Mouse (Mus musculus) urinary bladder, postnatal 10 days (tissue): Measurements from ENCODE around the gene Csnka2ip.

Source experiments
- DNase-seq: peaks from one replicate; pipeline ENCODE4 v3.0.0; 2022; ENCODE audit warnings: low spot score

Csnka2ip gene

DNA sequence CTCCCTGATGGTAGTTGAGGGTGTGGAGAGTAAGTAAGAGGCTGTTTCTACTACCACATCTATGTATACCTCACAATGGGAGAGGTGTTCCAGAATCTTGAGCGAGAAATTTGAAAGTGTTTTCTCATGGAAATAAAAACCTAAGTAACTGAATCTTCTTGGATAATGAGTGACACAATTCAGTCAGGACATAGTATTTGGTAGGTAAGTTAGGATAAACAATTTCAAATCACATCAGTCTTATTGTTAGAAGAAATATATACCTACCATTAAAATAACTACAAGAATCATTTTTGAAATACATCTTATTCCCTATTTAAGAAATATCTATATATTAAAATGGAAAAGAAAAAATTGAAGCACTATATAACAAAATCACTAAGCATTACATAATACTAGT lies at the start of gene Csnka2ip:
Gene Csnka2ip, minus strand, starts transcription at position 101 of the 400 bp plus-strand sequence.
- DNase-seq: no peak

DNA sequence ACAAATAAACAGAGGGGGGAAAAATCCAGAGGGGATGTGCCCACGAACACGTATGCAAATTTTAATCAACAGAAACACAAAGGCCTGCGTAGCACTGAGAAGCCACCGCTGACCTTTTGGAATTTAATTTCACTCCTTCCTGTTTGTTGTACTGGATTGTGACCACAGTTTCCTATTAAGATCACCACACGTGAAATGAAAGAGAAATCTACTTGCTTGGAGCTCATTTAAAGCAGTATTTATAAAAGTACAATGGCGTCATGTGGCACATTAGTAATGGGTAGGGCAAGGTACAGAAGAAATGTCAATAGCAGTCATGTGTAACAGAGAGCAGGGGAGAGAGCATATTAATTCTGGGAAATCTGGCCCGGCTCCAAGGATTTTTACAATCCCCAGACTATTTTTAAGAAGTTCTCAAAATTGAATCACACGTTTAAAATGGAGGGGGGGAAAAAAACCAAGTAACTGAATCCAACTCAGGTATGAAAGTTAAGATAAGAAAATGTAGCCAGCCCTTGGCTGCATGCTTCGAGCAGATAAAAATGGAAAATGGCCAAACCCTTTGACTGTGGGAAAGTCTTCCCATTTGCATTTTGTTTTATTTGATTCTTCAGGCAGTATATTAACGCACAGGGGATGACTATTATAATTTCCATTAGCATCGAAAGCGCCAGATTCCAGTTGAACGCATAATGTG lies 47.5 kb upstream of the Csnka2ip start:
- DNase-seq: no peak

DNA sequence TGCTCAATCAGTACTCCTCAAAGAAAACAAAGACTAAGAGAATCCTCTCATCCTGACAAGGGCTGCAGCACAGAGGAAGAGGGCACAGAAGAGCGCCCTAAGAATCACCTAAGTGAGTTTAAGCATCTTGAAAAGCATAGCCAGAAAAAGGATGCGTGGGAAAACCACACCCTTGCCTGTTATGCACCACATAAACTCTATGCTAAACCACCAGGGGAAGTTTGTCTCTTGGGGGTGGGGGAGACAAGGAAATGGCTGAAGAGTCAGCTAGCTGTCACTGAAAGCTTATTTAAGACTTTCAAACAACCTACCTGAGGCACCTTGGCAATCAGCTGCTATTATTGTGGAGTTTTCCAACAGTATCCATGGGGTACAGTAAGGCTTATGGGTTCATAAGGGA lies 45.6 kb upstream of the Csnka2ip start:
- no peak for DNase-seq

DNA sequence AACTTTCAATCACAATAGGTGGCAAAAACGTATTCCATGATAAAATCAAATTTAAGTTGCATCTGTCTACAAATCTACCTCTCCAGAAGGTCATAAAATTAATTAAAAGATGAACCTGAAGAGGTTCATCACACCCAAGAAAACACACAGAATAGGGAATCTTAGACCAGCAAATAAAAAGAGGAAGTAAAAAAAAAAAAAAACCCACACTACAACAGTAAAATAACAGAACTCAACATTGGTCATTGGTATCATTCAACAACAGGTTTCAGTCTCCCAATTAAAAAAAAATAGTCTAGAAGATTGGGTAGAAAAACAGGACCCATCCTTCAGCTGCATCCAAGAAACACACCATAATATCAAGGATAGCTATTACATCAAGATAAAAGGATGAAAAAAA lies 32.9 kb upstream of the Csnka2ip start:
- no peak for DNase-seq

DNA sequence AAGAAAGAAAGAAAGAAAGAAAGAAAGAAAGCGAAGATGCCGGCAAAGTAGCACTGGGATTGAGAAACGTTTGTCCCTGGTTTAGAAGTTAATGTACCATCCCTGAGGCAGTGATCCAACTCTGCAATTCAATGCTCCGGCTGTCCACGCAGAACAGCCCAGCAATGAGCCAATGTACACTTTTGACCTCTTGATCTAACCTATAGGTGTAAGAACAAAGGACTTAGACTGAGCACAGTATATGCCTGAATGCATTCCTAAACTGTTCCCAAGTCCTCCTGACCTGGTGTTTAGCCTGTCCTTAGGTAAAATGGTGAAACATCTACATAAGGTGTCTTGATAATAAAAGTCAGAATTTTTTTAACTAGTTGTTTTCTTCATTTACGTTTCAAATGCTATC lies 17.9 kb upstream of the Csnka2ip start:
- no peak for DNase-seq

DNA sequence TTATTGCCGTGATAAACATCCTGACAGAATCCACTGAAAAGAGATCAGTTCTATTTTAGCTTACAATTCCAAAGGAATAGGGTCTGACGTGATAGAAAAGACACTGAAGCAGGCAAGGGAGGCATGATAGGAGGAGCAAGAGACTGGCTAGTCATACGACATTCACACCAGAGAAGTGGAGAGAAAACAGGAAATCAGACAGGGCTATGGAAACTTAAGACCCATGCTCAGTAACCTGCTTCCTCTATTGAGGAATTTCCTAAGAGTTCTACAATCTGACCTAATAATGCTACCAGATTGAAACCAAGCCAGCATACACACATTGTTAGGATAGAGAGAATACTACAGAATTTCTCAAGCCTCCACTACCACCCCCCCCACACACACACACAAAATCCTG lies 12.4 kb upstream of the Csnka2ip start:
- DNase-seq: no peak

DNA sequence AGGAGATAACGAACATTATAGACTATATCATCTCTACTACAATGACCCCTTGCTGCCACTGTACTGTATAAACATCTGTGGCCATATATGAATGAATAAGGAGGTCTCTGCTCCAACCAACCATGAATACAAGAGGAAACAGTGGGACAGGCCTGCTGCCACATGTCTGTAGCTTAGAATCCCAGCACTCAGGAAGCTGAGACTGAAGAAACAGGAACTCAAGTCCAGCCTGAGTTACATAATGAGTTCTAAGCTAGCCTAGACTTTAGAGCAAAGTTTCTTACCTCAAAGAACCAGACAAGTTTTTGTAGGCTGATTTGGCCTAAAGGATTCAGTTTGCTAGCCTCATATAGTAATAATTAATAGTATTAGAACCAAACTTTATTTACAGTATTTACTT lies 5.6 kb upstream of the Csnka2ip start:
- DNase-seq: no peak

DNA sequence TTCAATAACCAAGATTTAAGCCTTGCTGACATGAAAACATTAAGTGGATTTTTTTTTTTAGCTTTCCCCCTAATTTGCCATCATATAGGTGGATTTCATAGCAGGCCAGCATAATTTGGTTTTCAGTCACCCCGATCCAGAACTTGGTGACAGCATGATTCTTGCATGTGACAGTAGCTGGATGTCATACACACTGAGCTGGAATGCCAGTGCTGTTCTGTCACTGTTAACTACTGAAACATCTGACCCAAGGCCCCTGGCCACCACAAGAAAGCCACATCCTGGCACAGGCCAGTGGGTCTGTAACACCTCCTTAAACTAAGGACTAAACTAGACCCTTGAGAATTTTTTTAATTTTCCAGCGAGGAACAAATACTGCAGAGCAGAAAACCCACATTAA lies 15.4 kb downstream of the Csnka2ip start:
- no peak for DNase-seq

DNA sequence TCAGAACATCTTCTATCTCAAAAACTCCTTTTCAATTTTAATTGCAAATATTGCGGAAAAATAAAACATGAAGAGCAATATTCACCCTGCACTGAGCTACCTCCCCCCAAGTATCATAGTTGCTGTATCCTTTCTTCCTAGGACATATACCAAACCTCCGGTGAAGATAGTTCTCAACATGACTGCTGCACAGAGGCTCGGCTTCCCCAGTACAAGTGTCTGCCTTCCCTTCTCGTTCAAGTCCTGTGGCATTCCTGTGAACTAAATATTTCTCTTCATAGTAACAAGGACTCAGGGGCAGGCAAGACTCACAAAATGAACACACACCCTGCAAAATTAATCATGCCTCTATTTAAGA lies 16.0 kb downstream of the Csnka2ip start:
- no peak for DNase-seq

DNA sequence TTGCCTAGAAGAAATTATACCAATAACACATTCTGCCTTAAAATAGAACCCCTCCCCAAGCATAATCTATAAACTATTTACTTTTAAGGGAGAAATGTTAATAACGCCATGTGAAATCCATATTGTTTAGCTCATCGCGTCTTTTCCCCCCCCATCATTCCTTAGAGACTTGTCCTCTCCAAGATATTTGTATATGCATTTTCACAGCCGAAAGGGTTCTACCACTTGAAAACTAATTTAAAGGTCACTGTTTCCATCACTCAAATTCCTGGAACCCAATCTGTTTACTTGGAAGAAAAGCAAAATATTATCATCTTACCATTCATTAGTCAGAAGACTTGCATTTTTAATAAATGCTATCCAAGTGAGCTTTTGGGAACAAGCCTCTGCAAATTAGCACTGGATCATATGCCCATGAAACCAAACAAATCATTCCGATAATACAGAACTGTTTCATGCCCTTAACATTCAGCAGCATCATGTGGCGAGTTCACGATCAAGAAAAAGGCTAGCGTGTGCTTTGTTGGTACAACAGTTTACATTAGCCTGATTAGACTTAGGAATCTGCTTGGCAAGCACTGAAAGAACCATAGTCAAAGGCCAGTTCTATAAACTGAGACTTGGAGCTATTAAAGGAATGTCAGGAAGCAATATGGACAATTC lies 16.5 kb downstream of the Csnka2ip start:
- no peak for DNase-seq

DNA sequence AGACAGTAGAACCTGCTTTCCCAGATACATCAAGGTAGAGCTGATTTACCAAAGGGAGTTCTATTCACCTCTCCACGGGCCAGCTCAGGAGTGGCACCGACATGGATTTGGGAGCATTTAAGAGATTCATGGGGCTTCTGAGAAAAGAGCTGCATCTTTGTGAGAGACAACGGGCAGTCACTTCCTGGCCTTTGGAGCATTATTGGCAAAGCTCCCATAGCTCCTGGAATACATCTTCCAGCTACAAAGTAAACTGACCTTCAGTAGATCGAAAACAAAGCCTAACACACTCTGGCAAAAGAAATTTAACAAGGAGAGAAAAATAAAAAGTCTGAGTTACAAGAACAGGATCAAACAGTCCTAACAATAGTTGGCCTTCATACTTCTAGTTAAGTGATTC lies 17.6 kb downstream of the Csnka2ip start:
- no peak for DNase-seq

DNA sequence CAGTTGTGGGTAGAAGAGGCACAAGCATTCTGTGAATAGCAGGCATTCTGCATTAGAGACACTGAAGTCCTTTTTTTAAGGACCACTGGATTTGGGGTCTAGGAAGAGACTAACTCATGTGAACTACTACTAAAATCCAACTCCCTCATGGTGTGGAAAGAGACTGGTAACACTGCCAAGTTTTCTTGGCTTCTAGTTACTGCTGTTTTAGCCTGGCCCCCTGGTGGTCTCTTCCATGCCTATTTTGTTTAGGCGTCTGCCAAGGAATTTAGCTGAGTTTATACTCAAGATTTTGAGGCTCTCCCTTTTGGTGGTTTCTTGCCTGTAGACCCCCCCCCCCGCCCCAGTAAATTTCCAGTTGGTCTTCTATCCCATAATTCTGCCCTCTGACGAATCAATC lies 18.8 kb downstream of the Csnka2ip start:
- no peak for DNase-seq

DNA sequence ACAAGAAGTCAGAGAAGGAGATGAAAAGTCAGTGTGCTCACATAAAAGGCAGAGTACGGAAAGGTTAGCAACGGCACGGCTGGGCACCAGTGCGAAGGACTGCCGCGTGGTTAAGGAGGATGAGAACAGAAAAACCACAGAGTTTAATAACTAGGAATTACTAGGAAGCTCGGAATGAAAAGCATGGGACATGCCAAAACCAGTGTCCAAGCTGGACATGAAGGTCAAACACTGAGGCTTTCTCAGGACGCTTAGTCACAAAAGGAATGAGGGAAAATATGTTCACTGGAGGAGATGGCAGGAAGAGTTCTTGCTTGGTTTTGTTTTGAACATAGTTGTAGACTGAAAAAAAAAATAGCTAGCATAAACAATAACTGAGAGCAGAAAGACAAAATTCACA lies 32.7 kb downstream of the Csnka2ip start:
- no peak for DNase-seq

DNA sequence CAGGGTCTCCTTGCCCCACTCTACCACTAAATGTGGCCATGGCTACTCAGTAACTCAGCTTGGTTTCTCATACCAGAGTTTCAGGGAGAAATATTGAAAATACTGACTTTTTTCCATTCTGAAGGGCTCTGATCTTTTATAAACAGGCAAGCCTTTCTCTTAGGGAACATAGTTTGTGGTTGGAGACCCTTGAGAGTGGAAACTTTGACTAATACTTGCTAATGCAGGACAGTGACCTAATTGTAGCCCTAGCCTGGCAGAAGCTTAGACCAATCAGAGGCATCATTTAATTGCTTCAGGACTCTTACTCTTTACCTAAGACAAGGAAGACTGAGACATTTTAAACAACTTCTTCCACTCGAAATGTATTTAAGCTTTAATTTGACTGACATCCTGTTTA lies 39.1 kb downstream of the Csnka2ip start:
- no peak for DNase-seq

DNA sequence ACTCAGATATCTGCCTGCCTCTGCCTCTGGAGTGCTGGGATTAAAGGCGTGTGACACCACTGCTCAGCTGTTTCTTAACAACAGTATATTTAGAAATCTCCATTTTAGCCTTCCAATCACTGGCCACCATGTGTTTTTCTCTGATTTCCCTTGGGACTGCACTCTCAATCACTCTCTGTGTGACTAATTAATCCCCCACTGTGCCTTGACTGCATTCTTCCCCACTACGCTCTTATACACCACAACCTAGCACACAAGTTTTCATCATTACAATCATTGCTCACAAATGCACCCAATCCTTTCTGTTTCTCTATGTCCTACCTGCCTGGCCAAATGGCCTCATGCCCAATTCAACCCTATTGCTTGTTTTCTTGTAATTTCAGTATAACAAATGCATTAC lies 43.7 kb downstream of the Csnka2ip start:
- DNase-seq: no peak

DNA sequence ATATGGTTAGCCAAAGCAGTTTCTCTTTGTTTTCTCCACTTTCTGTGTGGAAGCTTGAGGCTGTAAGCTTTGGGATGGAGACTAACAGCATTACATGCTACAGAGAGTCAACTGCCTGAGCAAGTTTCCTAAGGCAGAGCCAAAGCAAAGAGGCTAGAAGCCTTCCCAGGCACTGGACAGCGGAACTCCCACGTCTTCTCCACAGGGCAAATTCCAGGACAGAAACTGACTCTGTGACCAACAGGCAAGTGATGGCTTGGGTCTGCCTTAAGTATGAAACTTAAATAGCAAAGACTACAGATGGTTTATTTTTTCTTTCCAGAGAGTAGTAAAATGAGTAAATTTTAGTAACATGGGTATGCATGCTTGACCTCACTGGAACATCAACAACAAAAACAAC lies 75.3 kb downstream of the Csnka2ip start:
- DNase-seq: no peak

DNA sequence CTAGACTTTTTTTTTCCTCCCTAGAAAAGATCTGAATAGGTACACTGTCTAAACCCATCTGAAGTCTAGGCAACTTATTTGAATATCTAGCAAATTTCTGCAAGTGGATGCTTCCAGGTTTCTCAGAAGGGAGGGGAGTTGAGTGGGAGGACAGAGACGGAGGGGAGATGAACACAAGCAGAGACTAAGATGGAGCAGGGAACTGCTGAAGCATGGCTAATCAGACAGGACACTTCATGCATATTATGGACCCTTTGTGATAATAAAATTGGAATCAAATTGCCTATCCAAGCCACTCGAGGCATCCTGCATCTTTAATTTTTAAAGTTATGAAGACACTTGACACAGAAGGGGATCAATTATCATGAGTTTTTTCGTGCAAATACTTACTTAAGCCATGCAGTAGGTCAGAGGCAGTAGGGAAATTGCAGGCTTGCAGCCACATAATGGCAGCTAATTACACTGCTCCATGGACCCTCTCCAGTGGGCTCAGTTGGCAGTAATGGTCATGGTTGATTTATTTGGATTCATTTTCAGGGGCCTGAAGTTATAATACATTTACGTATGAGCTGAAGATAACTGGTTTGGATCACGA lies 78.1 kb downstream of the Csnka2ip start:
- DNase-seq: no peak

DNA sequence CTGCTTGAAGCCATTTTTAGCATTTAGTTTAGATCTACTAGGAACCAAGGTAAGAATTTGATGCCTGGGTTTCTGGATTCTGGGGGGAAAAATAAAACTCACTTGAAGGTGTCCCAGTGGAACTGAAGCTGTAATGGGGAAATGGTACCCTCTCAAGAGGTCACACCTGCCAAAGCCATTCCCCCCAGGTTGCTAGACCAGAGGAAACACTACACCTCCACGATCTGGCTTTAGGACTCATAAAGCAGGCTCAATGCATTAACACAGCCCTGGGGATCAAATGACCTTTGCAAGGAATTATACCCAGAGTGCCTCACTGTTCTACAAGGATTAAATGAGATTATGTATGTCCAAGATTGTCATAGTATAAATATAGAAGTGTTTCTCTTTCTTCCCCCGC lies 88.8 kb downstream of the Csnka2ip start:
- no peak for DNase-seq
